Mouse (Mus musculus): ENCODE results near the gene Cass4. TPM values are rescaled to one million over a fixed set of nuclear protein-coding genes. Genes with fewer than 3 reads are reported as not detected.

Cass4 gene
- polyA plus RNA-seq, 1 experiment from 2014 or later: 0.29 TPM

DNA sequence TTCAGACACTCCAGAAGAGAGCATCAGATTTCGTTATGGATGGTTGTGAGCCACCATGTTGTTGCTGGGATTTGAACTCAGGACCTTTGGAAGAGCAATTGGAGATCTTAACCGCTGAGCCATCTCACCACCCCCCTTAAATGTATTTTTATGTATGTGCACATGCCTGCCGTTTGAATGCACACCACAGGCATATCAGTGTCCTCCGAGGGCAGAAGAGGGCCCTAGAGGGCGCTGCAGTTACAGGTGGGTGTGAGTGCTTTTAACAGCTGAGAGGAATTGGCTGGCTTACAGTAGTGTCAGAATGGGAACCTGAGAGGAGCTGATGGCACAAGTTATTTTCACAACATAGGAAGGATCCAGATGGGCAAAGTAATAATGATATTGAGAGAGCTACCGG lies 81.4 kb downstream of the Cass4 start:
- no peaks in the 10 kb centered on the region for H3K9me3 ChIP-seq

DNA sequence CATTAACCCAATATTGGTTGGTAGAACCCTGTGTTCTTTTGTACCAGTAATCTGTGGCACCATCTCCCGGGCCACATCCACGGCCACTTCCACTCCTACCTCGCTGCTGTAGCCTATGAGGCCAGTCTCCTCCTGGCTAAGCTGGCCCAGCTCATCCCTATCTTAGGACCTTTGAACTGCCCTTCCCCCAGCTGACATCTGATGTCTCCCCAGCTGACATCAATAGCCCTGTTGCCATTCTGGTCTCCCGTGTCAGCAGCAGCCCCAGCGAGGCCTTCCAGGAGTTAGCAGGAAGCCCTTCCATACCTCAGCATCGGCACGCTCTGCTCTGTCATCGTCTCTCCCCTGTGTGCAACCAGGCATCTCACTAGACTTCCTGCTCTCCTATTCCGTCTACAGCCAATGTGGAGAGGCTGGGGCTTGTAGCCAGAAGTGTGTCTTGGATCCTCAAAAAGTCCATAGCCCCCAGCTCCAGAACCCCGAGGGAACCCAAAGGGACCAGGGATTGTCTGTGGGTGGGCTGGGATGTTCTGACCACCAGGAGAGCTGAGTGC lies 83.2 kb downstream of the Cass4 start:
- ATAC-seq: no peak
- no peak overlapping the region for H3K4me2 ChIP-seq (replicated peaks)
- no peaks in the 10 kb centered on the region for H3K36me3 ChIP-seq
- no peak overlapping the region for H3K4me3 ChIP-seq (replicated peaks)
- no peak overlapping the region for H3K27ac ChIP-seq
- H3K27me3 ChIP-seq (replicated peaks): 0 out of 2 replicates have a peak, but pooled peaks cover 3% of the 10 kb centered on the region
- no peak overlapping the region for H3K9ac ChIP-seq
- 30% methylated on average over 10 of the region's 10 CpGs for WGBS
- H3K9me3 ChIP-seq: no peaks in the 10 kb centered on the region
- 0 out of 2 replicates have a peak, but pooled peaks cover 4% of the 10 kb centered on the region for H3K4me1 ChIP-seq (replicated peaks)

More for the DNA sequence above, 81.4 kb downstream of the Cass4 start:
- 28% methylated on average over 6 of the region's 6 CpGs for WGBS
- H3K9ac ChIP-seq: no peak overlapping the region
- H3K27me3 ChIP-seq (replicated peaks): 0 out of 2 replicates have a peak, but pooled peaks cover 3% of the 10 kb centered on the region
- no peaks in the 10 kb centered on the region; the same call in 1 of the 2 replicates for H3K36me3 ChIP-seq
- 0 out of 2 replicates have a peak, but pooled peaks cover 4% of the 10 kb centered on the region for H3K4me1 ChIP-seq (replicated peaks)
- no peak overlapping the region for H3K4me3 ChIP-seq (replicated peaks)
- H3K27ac ChIP-seq: no peak overlapping the region
- ATAC-seq: no peak
- no peak overlapping the region for H3K4me2 ChIP-seq (replicated peaks)

DNA sequence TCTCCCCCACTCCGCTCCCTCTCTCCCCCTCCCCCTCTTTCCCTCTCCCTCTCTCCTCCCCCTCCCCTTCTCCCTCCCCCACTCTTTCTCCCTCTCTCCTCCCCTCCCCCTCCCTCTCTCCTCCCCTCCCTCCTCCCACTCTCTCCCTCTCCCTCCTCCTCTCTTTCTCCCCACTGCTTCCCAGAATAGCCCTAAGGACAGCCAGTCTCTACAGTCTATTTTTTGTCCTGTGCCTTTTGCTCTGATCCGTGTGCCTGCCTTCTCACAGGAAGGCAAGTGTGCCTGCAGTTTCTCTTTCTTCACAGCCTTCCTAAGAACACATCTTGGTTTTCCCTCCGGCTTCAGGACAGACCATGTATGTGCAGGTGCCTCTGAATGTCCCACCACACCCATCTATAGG lies 83.8 kb downstream of the Cass4 start:
- H3K9me3 ChIP-seq: no peaks in the 10 kb centered on the region
- WGBS: 33% methylated on average over 3 of the region's 3 CpGs
- ATAC-seq: no peak
- H3K4me2 ChIP-seq (replicated peaks): no peak overlapping the region
- H3K4me3 ChIP-seq (replicated peaks): no peak overlapping the region
- H3K9ac ChIP-seq: no peak overlapping the region
- H3K4me1 ChIP-seq (replicated peaks): 0 out of 2 replicates have a peak, but pooled peaks cover 4% of the 10 kb centered on the region
- H3K27ac ChIP-seq: no peak overlapping the region
- 0 out of 2 replicates have a peak, but pooled peaks cover 3% of the 10 kb centered on the region for H3K27me3 ChIP-seq (replicated peaks)
- H3K36me3 ChIP-seq: no peaks in the 10 kb centered on the region

DNA sequence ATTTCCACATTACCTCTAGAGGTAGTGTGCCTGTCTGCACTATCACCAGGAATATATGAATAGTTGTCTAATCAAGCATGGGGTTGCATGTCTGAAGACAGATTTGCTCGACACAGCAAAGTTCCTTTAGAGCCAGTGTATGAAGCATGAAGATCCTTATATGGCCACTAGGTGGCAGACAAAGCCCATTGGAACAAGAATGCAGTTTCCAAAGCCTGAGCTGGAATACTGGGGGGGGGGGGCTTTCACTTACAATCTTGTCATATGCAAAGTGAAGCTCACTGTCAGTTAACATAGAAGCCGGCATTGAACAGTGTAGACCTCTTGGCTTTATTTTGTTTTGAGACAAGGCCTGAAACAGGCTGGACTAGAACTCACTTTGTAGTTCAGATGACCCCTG lies 84.3 kb downstream of the Cass4 start:
- ATAC-seq: peak; percentile 12; the same call in 1 of the 2 replicates
- WGBS: 6% methylated on average over 2 of the region's 2 CpGs

DNA sequence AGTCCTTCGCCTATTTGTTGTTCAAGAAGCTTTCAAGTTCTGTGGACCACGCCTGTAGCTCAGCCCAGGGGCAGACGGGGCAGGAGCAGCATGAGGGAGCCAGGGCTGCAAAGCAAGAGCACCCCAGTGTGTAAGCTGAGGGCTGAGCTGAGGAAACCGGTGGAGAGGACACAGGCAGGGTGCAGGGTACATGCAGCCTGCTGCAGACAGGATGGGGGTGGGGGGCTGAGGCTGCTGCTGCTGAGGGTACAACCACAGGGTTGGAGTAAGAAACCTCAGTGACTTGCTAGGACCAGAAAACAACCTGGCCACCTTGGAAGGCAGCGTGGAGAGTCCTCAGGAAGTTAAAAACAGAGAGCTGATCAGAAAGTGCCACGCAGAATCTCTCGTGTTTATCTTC lies 86.7 kb downstream of the Cass4 start:
- Histone ChIP-seq H3K36me3 (no peaks in the 10 kb centered on the region), H3K4me1 (replicated peaks) (peaks cover 4% of the 10 kb centered on the region; the same call in 1 of the 2 replicates), H3K4me2 (replicated peaks) (no peak overlapping the region), H3K27ac (no peak overlapping the region), H3K4me3 (replicated peaks) (no peak overlapping the region), H3K9me3 (no peaks in the 10 kb centered on the region), H3K27me3 (replicated peaks) (0 out of 2 replicates have a peak, but pooled peaks cover 3% of the 10 kb centered on the region), H3K9ac (no peak overlapping the region)
- 58% methylated on average over 7 of the region's 7 CpGs for WGBS
- no peak for ATAC-seq

More for the DNA sequence above, 84.3 kb downstream of the Cass4 start:
- 0 out of 2 replicates have a peak, but pooled peaks cover 3% of the 10 kb centered on the region for H3K27me3 ChIP-seq (replicated peaks)
- no peak overlapping the region for H3K4me2 ChIP-seq (replicated peaks)
- H3K27ac ChIP-seq: no peak overlapping the region
- no peaks in the 10 kb centered on the region for H3K9me3 ChIP-seq
- no peak overlapping the region for H3K4me3 ChIP-seq (replicated peaks)
- no peak overlapping the region for H3K9ac ChIP-seq
- no peaks in the 10 kb centered on the region for H3K36me3 ChIP-seq
- H3K4me1 ChIP-seq (replicated peaks): 0 out of 2 replicates have a peak, but pooled peaks cover 4% of the 10 kb centered on the region

DNA sequence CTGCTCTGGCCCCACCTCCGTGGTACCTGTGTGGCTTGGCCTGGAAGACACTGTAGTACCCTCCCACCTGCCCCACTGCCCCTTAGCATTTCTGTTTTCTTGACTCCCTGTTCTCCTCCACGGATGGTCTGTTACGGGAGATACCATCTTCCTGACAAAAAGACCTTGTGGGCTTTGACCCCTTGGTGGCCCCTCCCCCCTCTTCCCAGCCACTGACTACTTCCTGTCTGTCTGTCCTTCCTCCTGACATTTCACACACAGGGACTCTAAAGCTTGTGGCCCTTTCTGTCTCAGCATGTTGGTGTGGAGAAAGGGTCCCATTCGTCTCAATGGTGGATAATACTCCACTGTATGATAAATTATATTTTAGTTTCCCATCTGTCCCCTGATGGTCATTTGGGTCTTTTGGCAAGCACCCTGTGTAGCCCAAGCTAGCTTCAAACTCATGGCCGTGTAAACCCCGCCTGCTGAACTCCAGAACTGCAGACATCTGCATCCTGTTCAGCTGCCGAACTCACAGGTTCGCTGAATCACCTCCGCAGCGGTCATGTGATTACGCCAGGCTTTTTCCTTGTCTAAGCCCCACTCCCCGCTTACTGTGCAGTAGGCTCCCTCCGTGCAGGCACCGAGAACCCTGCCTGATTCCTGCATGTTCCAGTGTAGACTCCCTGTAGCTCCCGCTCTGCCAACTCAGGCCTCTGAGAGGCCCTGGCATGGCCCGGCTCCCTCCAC lies 88.2 kb downstream of the Cass4 start:
- H3K27me3 ChIP-seq (replicated peaks): 0 out of 2 replicates have a peak, but pooled peaks cover under 1% of the 10 kb centered on the region
- H3K9ac ChIP-seq: no peak overlapping the region
- no peak overlapping the region for H3K4me2 ChIP-seq (replicated peaks)
- ATAC-seq: no peak
- H3K27ac ChIP-seq: no peak overlapping the region
- H3K4me3 ChIP-seq (replicated peaks): no peak overlapping the region
- peaks cover 4% of the 10 kb centered on the region; the same call in 1 of the 2 replicates for H3K4me1 ChIP-seq (replicated peaks)
- no peaks in the 10 kb centered on the region for H3K9me3 ChIP-seq
- H3K36me3 ChIP-seq: no peaks in the 10 kb centered on the region
- 78% methylated on average over 16 of the region's 16 CpGs for WGBS

Other genes with a start within 250 kb of the Cass4 start
- not detected in 2 replicates for gene Mc3r, start 145.3 kb upstream of the Cass4 start, polyA plus RNA-seq (2015; fragmentation: Nextera tagmentation; extraction: Ambion mirVana)
- gene Fam210b, start 48.2 kb upstream of the Cass4 start, polyA plus RNA-seq (2015; fragmentation: Nextera tagmentation; extraction: Ambion mirVana): 14.5 and 15.1 TPM in 2 replicates
- 99.6 and 103 TPM in 2 replicates for gene Aurka, start 23.3 kb upstream of the Cass4 start, polyA plus RNA-seq (2015; fragmentation: Nextera tagmentation; extraction: Ambion mirVana)
- gene Cstf1, start 23.1 kb upstream of the Cass4 start, polyA plus RNA-seq (2015; fragmentation: Nextera tagmentation; extraction: Ambion mirVana): 35.1 and 39.5 TPM in 2 replicates
- 69.8 and 70.1 TPM in 2 replicates for gene Rtf2, start 46.8 kb downstream of the Cass4 start, polyA plus RNA-seq (2015; fragmentation: Nextera tagmentation; extraction: Ambion mirVana)
- gene Gcnt7, start 64.8 kb downstream of the Cass4 start, polyA plus RNA-seq (2015; fragmentation: Nextera tagmentation; extraction: Ambion mirVana): 0.95 and 1.1 TPM in 2 replicates
- gene Fam209, start 78.7 kb downstream of the Cass4 start, polyA plus RNA-seq (2015; fragmentation: Nextera tagmentation; extraction: Ambion mirVana): not detected in 2 replicates
- 0.06 and 0.15 TPM in 2 replicates for gene Tfap2c, start 155.8 kb downstream of the Cass4 start, polyA plus RNA-seq (2015; fragmentation: Nextera tagmentation; extraction: Ambion mirVana)